Mouse (Mus musculus): ENCODE results near the gene Stt3a.

Stt3a gene

DNA sequence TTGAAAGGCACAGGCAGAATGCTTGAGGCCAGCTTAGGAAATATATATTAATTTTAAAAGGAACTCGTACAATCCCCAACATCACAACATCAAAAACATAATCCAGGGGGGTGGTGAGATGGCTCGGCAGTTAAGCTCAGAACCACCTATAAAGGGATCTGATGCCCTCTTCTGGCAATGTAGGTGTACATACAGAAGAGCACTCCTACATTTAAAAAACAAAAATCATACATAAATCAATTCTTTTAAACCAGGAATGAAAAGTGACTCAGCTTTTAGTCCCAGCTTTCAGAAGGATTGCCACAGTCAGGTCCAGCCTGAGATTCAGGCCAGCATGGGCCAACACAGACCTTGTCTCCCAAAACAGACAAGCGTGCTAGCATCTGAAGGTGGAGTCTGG lies 50.9 kb downstream of the Stt3a start:
- no peak for DNase-seq (ENCODE audit: low spot score)

DNA sequence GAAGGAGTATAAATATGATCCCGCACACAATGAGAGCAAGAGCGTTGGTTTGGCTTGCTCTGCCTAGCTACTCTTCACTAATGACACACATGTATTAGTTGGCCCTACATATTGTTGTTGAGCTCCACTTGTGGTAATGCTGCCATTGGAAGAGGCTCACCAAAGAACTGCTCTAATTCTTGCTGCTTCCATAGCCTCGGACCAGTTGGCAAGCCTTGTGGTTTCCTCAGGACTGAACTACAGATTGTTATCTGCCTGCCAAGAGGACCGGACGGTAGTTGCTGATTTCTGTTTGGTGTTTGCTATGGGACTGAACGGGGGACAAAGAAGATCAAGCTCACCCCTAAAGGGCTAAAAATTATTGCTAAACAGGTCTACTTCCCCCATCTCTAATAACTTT lies 60.2 kb downstream of the Stt3a start:
- DNase-seq (ENCODE audit: low spot score): no peak

GRCm38 (mm10) chr9:36705923-36706322 lies 61.6 kb downstream of the Stt3a start:
- no peak for DNase-seq (ENCODE audit: low spot score)

GRCm38 (mm10) chr9:36694276-36694675 lies 73.2 kb downstream of the Stt3a start:
- no peak for DNase-seq (ENCODE audit: low spot score)

DNA sequence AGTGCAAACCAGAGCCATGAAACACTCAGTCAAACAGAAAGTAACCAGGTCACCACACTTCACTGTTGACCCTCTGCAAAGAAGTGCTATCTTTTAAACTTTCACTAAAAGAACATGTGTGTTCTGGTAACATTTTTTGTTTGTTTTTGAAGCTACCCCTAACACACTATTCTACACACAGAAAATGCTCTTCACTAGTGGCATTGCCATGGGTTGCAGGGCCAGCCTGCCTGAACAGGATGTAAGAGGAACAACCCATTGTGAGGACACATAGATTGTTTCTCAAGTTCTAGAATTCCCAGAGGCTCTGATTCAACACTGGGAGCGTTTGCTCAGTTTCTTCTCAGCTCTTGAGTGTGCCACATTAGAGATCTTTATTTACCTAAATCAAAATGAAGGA lies 74.6 kb downstream of the Stt3a start, which contains the start of gene Acrv1:
Acrv1 (plus strand) TSS at position 301 of the 400 bp plus-strand sequence.
- no peak for DNase-seq (ENCODE audit: low spot score)

- DNase-seq (ENCODE audit: low spot score): no peak
Measured at GRCm38 (mm10) chr9:36687329-36687728, 80.2 kb downstream of the Stt3a start.

DNA sequence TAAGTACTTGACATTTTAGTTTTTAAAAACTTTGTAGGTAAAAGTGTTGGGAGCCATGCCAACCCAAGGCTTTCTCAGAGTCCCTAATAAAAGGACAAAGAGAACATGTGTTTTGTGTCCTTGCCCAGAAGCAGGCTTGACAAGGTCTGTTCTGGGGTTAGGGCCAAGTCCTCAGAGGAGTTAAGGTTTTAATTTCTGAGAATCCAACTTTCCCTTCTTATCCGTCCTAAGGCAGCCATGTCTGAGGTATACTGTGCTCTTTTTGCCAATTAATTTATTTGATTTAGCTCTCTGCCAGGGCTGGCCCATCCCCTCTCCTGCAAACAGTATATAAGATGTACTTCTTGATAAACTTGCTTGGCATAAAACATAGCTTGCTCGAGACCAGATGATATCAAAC lies 86.1 kb downstream of the Stt3a start:
- DNase-seq (ENCODE audit: low spot score): no peak

All from urinary bladder, postnatal 10 days (tissue).